Mouse (Mus musculus) activated CD4-positive, CD25-positive, alpha-beta regulatory T cell, adult 4 months (primary cell): ENCODE results near the gene Synrg. TPM values are rescaled to one million over a fixed set of nuclear protein-coding genes. Genes with fewer than 3 reads are reported as not detected.

Experiments used
- ATAC-seq: one replicate; pipeline ENCODE4 v1.8.0; 2017
- polyA plus RNA-seq, 2 experiments: library from polyadenylated mRNA; unstranded; fragments of 100-300 nt; shearing (Covaris generic); gene quantifications; one replicate each; pipeline ENCODE4 v1.2.1; 2017

Gene Synrg
- polyA plus RNA-seq, 2 experiments from 2014 or later, result 10.4 to 10.8 TPM

DNA sequence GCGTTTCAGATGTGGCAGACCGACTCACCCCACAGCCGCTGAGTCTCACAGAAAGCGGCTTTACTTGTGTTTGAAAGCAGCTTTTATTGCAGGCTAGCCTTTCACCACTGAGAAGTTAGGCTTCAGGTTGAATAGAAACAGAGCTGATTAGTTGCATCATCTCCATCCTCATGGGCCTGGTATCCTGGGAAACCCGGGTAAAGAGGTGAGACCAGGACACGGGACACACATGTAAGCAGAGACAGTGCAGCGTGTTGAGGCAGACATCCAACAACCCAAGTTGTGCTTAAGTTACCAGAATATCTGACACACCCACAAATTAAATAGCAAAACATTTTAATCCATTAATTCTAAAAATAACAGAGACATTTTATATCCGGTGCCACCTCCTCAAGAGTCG is 114.4 kb downstream of the Synrg start:
- ATAC-seq, result no peak

GRCm38 (mm10) chr11:84079361-84079760 is 115.1 kb downstream of the Synrg start:
- no peak for ATAC-seq

DNA sequence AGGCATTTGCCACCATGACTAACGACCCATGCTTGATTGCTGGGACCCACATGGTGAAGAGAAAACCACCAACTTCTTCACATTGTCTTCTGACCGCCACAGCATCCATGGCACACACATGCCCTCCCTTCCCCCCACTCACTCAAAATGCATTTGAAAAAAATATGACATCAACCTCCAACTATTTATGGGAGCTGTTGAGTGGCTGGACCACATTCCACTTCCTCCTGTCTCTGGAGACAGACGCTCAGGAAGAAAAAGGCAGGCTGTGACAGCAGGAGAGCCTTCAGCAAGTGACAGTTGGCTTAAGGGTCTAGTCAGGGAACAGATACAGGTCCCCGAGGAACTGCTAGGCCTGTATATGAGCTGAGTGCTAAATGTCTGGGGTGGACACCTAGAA is 115.7 kb downstream of the Synrg start:
- ATAC-seq, result no peak

DNA sequence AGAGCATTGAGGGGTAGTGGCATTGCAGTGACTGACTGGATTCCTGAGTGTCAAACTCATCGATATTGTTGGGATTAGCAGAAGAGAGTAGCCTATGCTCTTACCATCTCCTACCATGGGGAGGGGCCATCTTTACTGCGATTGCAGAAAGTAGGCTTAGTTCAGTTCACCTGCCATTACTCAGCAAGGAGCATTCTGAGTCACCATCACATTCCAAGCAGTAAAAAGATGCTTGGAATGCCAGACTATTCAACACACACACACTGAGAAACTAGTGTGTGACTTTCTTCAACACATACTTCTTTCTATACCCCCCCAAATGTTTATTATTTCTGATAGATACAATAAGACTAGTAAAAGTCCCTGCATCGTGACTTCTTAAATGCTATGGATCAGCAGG is 116.1 kb downstream of the Synrg start:
- ATAC-seq, result no peak

DNA sequence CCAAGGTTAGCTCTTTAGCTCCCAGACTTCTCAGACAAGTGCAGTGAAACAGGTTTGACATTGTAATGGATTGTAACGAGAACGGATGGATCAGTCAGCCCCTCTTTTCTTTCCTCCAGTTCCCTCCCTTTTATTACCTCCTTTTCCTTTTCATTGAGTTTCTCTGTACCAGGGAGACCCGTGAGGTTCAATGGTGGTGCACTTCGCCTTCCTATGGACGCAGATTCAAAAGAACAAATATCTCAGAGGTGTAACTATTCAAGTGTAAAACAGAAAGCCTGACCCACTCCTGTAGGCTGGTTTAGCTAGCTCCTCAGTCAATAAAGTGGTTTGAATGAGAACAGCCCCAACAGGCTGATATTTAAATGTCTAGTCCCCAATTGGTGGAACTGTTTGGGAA is 117.7 kb downstream of the Synrg start:
- no peak for ATAC-seq

- no peak for ATAC-seq
These were observed 126.3 kb downstream of the Synrg start for GRCm38 (mm10) chr11:84090572-84090971.

Other genes starting within 250 kb of the Synrg start
- gene Wfdc21, start 217.5 kb upstream of the Synrg start, polyA plus RNA-seq, result not detected
- 10 to 100 TPM; 27.8 to 28.1 TPM for gene Heatr6, start 210.7 kb upstream of the Synrg start, polyA plus RNA-seq
- not detected for gene Hnf1b, start 114.4 kb upstream of the Synrg start, polyA plus RNA-seq
- 10 to 100 TPM; 70.5 to 85.7 TPM for gene Ddx52, start 22.4 kb upstream of the Synrg start, polyA plus RNA-seq
- gene Dusp14, start 104.8 kb downstream of the Synrg start, polyA plus RNA-seq, result 10 to 100 TPM; 11.4 to 17.0 TPM
- 10 to 100 TPM; 13.1 to 13.2 TPM for gene Tada2a, start 165.2 kb downstream of the Synrg start, polyA plus RNA-seq
- 1 to 10 TPM; 4.9 to 5.2 TPM for gene Acaca, start 165.2 kb downstream of the Synrg start, polyA plus RNA-seq
- gene Gm11437, start 203.0 kb downstream of the Synrg start, polyA plus RNA-seq, result not detected